Mouse (Mus musculus) ovary, postnatal 10 days (tissue): ENCODE data around the gene Gpr84.

Experiments
- DNase-seq: peaks from one replicate; pipeline ENCODE4 v3.0.0; 2022; ENCODE audit warnings: low spot score

The Gpr84 gene

GRCm38 (mm10) chr15:103310365-103310910 is at the start of gene Gpr84:
TSS of gene Gpr84 (minus strand) at chr15:103310612.
- DNase-seq: no peak

DNA sequence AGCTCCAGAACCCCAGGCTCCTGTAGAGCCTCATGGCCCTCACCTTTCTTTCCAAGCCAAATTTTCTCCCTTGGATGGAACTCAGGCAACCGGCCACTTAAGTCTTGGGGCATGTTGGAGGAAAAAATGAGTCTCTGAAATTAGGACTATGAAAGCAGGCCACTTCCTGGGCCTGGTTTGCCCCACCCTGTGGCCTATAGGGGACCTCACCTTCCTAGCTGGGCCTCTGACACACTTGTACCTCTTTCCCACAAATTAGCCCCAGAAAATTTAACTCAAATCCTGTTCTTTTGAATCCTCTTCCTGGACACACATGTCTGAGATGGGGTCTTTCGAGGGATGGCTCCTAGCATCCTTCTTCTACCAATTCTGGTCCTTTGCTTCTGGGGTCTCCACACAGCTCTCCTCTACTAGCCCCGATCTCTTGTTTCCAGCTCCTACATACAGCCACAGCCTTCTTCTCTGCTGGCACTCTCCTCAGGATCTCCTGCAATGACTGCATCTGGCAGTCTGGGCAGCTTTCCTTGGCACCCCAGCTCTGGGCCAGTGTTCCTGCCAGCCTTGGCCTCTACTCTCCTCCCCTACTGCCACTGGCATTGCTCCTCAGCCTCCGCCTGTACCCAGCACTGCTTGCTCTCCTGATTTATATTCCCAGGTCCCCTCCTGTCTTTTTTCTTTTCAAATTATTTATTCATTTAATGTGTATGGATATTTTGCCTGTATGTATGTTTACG is 49.6 kb upstream of the Gpr84 start:
- no peak for DNase-seq

DNA sequence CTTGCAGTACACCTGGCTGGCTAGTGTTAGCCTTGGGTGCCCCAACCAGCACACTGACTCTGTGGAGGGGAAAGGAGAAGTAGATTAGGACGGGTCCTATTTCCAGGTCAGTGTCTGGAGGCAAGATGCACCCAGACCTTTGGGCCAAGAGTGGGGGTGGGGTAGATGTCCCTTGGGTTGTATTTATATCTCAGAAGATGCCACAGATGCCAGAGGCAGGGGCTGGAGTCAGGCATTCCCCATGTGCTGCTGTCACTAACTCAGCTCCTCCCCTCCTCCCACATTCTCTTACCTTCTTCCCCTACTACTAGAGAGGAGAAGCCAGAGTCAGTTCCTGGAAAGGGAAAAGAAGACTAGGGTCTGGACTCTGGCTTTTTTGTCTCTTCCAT is 48.7 kb upstream of the Gpr84 start:
- no peak for DNase-seq

- DNase-seq: no peak
Measured at GRCm38 (mm10) chr15:103358278-103359121, 48.1 kb upstream of the Gpr84 start.

GRCm38 (mm10) chr15:103357817-103358216 is 47.4 kb upstream of the Gpr84 start:
- no peak for DNase-seq

DNA sequence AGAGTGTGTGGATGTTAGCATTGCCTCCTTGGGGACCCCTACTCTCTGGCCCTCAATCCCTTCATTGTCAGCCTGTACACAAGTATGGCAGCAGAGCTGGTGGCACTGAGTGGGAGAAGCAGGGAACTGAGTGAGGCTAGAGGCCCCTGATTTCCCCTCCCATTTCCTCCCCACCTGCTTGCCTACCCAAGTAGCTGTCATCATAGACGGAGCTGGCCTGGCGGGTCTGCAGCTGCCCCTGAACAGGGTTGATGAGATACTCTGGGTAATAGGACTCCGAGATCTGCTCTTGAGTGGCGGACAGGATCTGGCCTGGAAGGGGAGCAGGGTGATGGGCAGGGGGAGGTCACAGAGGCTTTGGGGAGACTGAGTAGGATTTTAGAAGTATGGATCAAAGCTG is 45.7 kb upstream of the Gpr84 start:
- DNase-seq: no peak

GRCm38 (mm10) chr15:103355420-103355819 is 45.0 kb upstream of the Gpr84 start:
- no peak for DNase-seq

GRCm38 (mm10) chr15:103354690-103355089 is 44.3 kb upstream of the Gpr84 start:
- DNase-seq: no peak

GRCm38 (mm10) chr15:103353511-103354256 is 43.3 kb upstream of the Gpr84 start:
- DNase-seq: no peak

GRCm38 (mm10) chr15:103352856-103353255 is 42.4 kb upstream of the Gpr84 start:
- DNase-seq: no peak

GRCm38 (mm10) chr15:103347275-103347684 is 36.9 kb upstream of the Gpr84 start:
- DNase-seq: no peak

GRCm38 (mm10) chr15:103345789-103346188 is 35.4 kb upstream of the Gpr84 start:
- no peak for DNase-seq

- DNase-seq: no peak
Measured at GRCm38 (mm10) chr15:103343556-103343955, 33.1 kb upstream of the Gpr84 start.

DNA sequence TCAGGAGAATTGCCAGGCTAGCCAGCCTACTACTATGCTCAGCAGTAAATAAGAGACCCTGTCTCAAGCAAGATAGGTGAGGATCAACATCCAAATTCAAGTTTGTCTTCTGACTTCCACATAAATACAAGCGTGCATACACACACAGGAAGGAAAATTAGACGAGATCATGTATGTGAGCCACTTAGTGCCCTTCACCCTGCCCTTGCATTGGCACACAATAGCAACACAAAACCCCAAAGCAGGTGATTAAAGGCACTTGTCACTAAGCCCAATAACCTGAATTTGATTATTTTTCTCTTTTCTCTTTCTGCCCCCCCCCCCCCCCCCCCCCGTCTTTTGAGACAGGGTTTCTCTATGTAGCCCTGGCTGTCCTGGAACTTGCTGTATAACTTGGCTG is 32.6 kb upstream of the Gpr84 start:
- no peak for DNase-seq

DNA sequence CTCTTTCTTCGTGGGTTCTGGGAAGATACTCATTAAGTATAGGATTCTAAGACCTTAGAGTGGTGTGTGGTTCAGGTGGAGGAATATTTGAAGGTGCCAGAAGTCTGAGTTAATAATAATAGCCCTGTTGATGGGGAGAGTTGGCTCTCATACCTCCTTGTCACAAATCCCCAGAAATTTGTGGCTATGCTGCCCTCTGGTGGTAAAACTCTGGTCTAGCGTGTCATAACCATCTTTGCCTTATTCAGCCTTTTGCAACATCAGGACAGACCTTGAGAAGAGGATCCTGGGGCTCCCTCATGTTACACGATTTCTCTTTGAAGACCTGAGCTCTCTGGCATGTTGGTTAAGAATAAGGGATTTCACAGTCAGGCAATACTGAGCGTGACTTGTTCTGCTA is 32.0 kb upstream of the Gpr84 start:
- no peak for DNase-seq

- DNase-seq: no peak
Measured at GRCm38 (mm10) chr15:103341547-103341946, 31.1 kb upstream of the Gpr84 start.

GRCm38 (mm10) chr15:103340786-103341185 is 30.4 kb upstream of the Gpr84 start:
- no peak for DNase-seq

DNA sequence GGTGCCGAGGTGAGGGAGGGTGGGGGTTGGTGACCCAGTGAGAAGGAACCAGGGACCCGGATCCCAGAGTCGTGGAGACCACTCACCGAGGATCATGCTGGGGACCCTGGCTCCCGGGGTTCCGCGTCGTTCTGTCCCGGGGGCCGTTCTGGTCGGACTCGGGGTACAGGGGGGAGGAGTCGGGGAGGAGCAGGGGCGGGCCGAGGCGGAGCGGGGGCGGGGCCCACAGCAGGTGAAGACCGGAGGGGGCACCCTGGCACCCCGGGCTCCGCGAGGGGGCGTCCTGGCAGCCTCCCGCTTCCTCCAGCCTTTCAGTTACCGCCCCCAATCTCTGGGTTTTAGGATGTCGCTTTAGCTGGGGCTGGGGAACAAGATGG is 29.5 kb upstream of the Gpr84 start, which contains the start of gene Zfp385a:
Gene Zfp385a, minus strand, starts transcription at position 133 of the 377 bp plus-strand sequence.
- no peak for DNase-seq

- DNase-seq: no peak
Measured at GRCm38 (mm10) chr15:103339166-103339960, 29.0 kb upstream of the Gpr84 start.

DNA sequence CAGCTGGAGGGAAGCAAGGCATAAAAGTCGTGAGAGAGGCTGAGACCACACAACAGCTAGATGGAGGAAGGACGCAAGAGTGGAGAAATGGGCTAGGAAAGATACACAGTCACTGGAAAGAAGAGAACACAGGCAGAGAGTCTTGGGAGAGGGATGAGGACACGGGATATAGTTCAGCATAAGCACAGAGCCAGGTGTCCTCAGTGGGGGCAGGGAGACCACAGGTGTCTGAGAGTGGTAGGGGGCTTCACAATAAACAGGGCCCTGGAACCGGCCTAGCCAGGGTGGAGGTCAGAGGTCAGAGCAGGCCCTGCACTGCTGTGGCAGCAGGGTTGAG is 28.4 kb upstream of the Gpr84 start:
- DNase-seq: no peak

DNA sequence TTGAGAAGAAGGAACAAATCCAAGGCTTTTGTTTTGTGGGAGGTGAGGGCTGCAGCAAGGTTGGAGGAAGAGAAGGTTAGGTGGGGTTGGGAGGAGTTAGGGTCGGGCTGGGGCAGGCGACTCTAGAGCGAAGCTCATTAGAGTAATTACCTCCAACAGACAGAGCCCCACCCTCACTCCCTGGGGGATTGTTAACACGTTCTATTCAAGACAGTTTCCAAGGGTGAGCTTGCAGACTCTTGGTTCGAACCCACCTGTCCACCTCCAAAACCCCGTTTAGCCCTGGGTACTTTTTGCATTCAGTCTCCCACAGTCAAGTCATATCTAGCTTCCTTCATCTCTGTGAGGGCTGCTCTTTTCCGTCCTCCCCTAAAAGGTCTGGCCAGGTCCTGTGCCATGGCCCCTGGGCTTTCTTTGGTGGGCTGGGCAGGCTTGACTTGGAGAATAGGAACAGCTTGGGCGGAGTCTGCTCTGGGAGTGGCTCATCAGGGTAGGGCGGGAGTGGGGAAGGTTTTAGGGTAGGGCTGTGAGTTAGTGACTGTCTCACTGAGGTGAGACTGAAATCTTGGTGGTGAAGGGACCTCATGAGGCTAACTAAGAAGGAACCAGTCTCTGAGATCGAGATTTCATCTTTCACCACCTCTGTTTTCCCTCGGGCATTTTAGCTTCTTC is 26.7 kb upstream of the Gpr84 start:
- DNase-seq: no peak
